Mouse (Mus musculus) liver, embryonic 16.5 days (tissue): ENCODE data around the gene Atp8b5. TPM values are rescaled to one million over a fixed set of nuclear protein-coding genes. Genes with fewer than 3 reads are reported as not detected.

Source experiments
- ATAC-seq: fragments of 200-750 bp; cut with Nextera tagmentation; 2 replicates; pipeline ENCODE4 v1.8.0; 2017; ENCODE audit warnings: low read depth, mild to moderate bottlenecking, moderate number of reproducible peaks, moderate library complexity
- H3K27ac ChIP-seq: fragments of 300-500 bp; sonication (generic); 2 replicates; pipeline ENCODE4 v1.5.1; 2014; ENCODE audit warnings: mild to moderate bottlenecking, low read length
- H3K27me3 ChIP-seq: fragments of 300-500 bp; sonication (generic); 2 replicates; pipeline ENCODE4 v1.6.1; 2014; ENCODE audit warnings: low read depth, low read length, mixed read lengths; ENCODE audit not compliant: control insufficient read depth, insufficient read depth
- H3K36me3 ChIP-seq: fragments of 300-500 bp; sonication (generic); 2 replicates; pipeline ENCODE4 v1.6.1; 2014; ENCODE audit warnings: mild to moderate bottlenecking; ENCODE audit not compliant: control insufficient read depth, insufficient read depth
- H3K4me1 ChIP-seq: fragments of 300-500 bp; sonication (generic); 2 replicates; pipeline ENCODE4 v1.6.1; 2014; ENCODE audit warnings: low read depth, low read length, mixed read lengths; ENCODE audit not compliant: control insufficient read depth
- H3K4me2 ChIP-seq: fragments of 300-500 bp; sonication (generic); 2 replicates; pipeline ENCODE4 v1.6.1; 2014; ENCODE audit warnings: low read depth, low read length, mixed read lengths
- H3K4me3 ChIP-seq: fragments of 300-500 bp; sonication (generic); 2 replicates; pipeline ENCODE4 v1.5.1; 2014; ENCODE audit warnings: low read depth, mild to moderate bottlenecking, low read length
- H3K9ac ChIP-seq: fragments of 300-500 bp; sonication (generic); 2 replicates; pipeline ENCODE4 v1.6.1; 2014; ENCODE audit warnings: low read depth, low read length
- H3K9me3 ChIP-seq: fragments of 300-500 bp; sonication (generic); replicated peaks from 2 replicates; pipeline ENCODE4 v1.6.1; 2016; ENCODE audit warnings: low read length; ENCODE audit not compliant: control insufficient read depth
- WGBS: fragments of 180-500 bp; shearing (Covaris S2); extraction: QIAGEN DNeasy Blood & Tissue Kit; methylation state at CpG from one replicate; pipeline ENCODE4 v1.1.7; 2014; ENCODE audit not compliant: insufficient replicate concordance; 5-methylcytosine and 5-hydroxymethylcytosine counted together
- polyA plus RNA-seq: library from polyadenylated mRNA; unstranded; fragments of >200 nt; fragmentation: Nextera tagmentation; extraction: Ambion mirVana; gene quantifications from 2 replicates; pipeline ENCODE4 v1.2.1, GENCODE M21; 2015

The Atp8b5 gene
- polyA plus RNA-seq, 1 experiment from 2014 or later = 0.09 TPM

- no peak overlapping the region for H3K4me2 ChIP-seq
- H3K36me3 ChIP-seq = no peaks in the 10 kb centered on the region
- ATAC-seq = no peak
- WGBS = 51% methylated on average over 9 of the region's 9 CpGs
- H3K27me3 ChIP-seq = 0 out of 2 replicates have a peak, but pooled peaks cover 2% of the 10 kb centered on the region
- H3K9me3 ChIP-seq = no peaks in the 10 kb centered on the region
- H3K4me1 ChIP-seq = no peaks in the 10 kb centered on the region; the same call in none of the 2 replicates
- no peak overlapping the region for H3K27ac ChIP-seq
- no peak overlapping the region for H3K9ac ChIP-seq
- H3K4me3 ChIP-seq = no peak overlapping the region
Observed at GRCm38 (mm10) chr4:43367787-43368186, 100.8 kb downstream of the Atp8b5 start.

- Histone ChIP-seq H3K4me2 (no peak overlapping the region), H3K4me1 (no peaks in the 10 kb centered on the region), H3K27me3 (0 out of 2 replicates have a peak, but pooled peaks cover 2% of the 10 kb centered on the region), H3K9me3 (no peaks in the 10 kb centered on the region), H3K27ac (no peak overlapping the region), H3K36me3 (no peaks in the 10 kb centered on the region), H3K4me3 (no peak overlapping the region), H3K9ac (no peak overlapping the region)
- ATAC-seq = no peak
- 57% methylated on average over 9 of the region's 11 CpGs for WGBS
Observed at GRCm38 (mm10) chr4:43371406-43371805, 104.4 kb downstream of the Atp8b5 start.

- 50% methylated on average over 4 of the region's 4 CpGs for WGBS
- ATAC-seq = peak; percentile 54; the same call in 1 of the 2 replicates
- Histone ChIP-seq H3K27ac (no peak overlapping the region), H3K4me3 (no peak overlapping the region), H3K4me2 (no peak overlapping the region), H3K36me3 (no peaks in the 10 kb centered on the region), H3K27me3 (0 out of 2 replicates have a peak, but pooled peaks cover 2% of the 10 kb centered on the region), H3K9me3 (no peaks in the 10 kb centered on the region), H3K4me1 (no peaks in the 10 kb centered on the region), H3K9ac (no peak overlapping the region)
Observed at GRCm38 (mm10) chr4:43372155-43372554, 105.2 kb downstream of the Atp8b5 start.

- 44% methylated on average over 4 of the region's 4 CpGs for WGBS
- Histone ChIP-seq H3K4me3 (no peak overlapping the region), H3K9ac (no peak overlapping the region), H3K9me3 (no peaks in the 10 kb centered on the region), H3K4me2 (no peak overlapping the region), H3K4me1 (no peaks in the 10 kb centered on the region), H3K27me3 (0 out of 2 replicates have a peak, but pooled peaks cover 2% of the 10 kb centered on the region), H3K36me3 (no peaks in the 10 kb centered on the region), H3K27ac (no peak overlapping the region)
- no peak for ATAC-seq
Observed at GRCm38 (mm10) chr4:43374266-43374665, 107.3 kb downstream of the Atp8b5 start.

GRCm38 (mm10) chr4:43379601-43380000, 112.6 kb downstream of the Atp8b5 start:
- Histone ChIP-seq H3K27me3 (peaks cover 12% of the 10 kb centered on the region), H3K9me3 (no peaks in the 10 kb centered on the region), H3K36me3 (no peaks in the 10 kb centered on the region), H3K27ac (no peak overlapping the region), H3K4me2 (no peak overlapping the region), H3K9ac (no peak overlapping the region), H3K4me3 (no peak overlapping the region), H3K4me1 (no peaks in the 10 kb centered on the region; the same call in 1 of the 2 replicates)
- 59% methylated on average over 6 of the region's 6 CpGs for WGBS
- ATAC-seq = no peak

- H3K36me3 ChIP-seq = no peaks in the 10 kb centered on the region
- peak overlapping the region; percentile 62 for H3K4me2 ChIP-seq
- WGBS = 44% methylated on average over 10 of the region's 10 CpGs
- H3K27ac ChIP-seq = no peak overlapping the region
- peaks cover 12% of the 10 kb centered on the region for H3K27me3 ChIP-seq
- no peaks in the 10 kb centered on the region; the same call in 1 of the 2 replicates for H3K4me1 ChIP-seq
- H3K9ac ChIP-seq = no peak overlapping the region
- no peak for ATAC-seq
- peak overlapping the region; percentile 59 for H3K4me3 ChIP-seq
- no peaks in the 10 kb centered on the region for H3K9me3 ChIP-seq
Observed at GRCm38 (mm10) chr4:43380951-43381350, 114.0 kb downstream of the Atp8b5 start.

- Histone ChIP-seq H3K4me1 (no peaks in the 10 kb centered on the region; the same call in 1 of the 2 replicates), H3K9me3 (no peaks in the 10 kb centered on the region), H3K27me3 (peaks cover 12% of the 10 kb centered on the region), H3K4me2 (peak within 1 kb of the TSS; percentile 62), H3K9ac (peak within 1 kb of the TSS; percentile 55), H3K4me3 (peak within 1 kb of the TSS; percentile 59), H3K36me3 (no peaks in the 10 kb centered on the region), H3K27ac (no peak within 1 kb of the TSS; the same call in 1 of the 2 replicates)
- peak; percentile 86 for ATAC-seq
- WGBS = 1% methylated on average over 62 of the region's 63 CpGs
Observed at GRCm38 (mm10) chr4:43381408-43382154, 114.6 kb downstream of the Atp8b5 start, which contains the start of gene Rusc2. TSS of gene Rusc2 (plus strand) at chr4:43381979.

- peaks cover 12% of the 10 kb centered on the region for H3K27me3 ChIP-seq
- peak overlapping the region; percentile 62 for H3K4me2 ChIP-seq
- H3K36me3 ChIP-seq = no peaks in the 10 kb centered on the region
- peak overlapping the region; percentile 55 for H3K9ac ChIP-seq
- whole genome bisulfite sequencing = 5% methylated on average over 30 of the region's 33 CpGs
- no peak overlapping the region; the same call in 1 of the 2 replicates for H3K27ac ChIP-seq
- peak overlapping the region; percentile 59 for H3K4me3 ChIP-seq
- no peaks in the 10 kb centered on the region for H3K9me3 ChIP-seq
- H3K4me1 ChIP-seq = no peaks in the 10 kb centered on the region; the same call in 1 of the 2 replicates
- ATAC-seq = peak; percentile 32
Observed at GRCm38 (mm10) chr4:43382155-43383020, 115.4 kb downstream of the Atp8b5 start.
